Mouse (Mus musculus) spleen, adult 2 months (tissue): ENCODE results near the gene Mpdu1.

ENCODE experiments used
- CTCF ChIP-seq: fragments of 200-500 bp; IDR thresholded peaks from 2 replicates; pipeline ENCODE4 v1.5.1; 2011; ENCODE audit warnings: mild to moderate bottlenecking, inconsistent platforms; ENCODE audit not compliant: insufficient read depth, insufficient read length, insufficient replicate concordance; ENCODE audit errors: extremely low read depth
- POLR2A ChIP-seq: fragments of 200-500 bp; IDR thresholded peaks from 2 replicates; pipeline ENCODE4 v1.6.1; 2011; ENCODE audit warnings: low read depth, low read length, inconsistent platforms

- TF ChIP-seq CTCF (no peak), POLR2A (no peak)
These were observed 21.1 kb upstream of the Mpdu1 start for GRCm38 (mm10) chr11:69683576-69683975.
